Mouse (Mus musculus): ENCODE results near the gene Gm43951.
A peak's percentile ranks its signal among the peaks of the same experiment; 100 is the strongest.

Gene Gm43951

GRCm38 (mm10) chr11:72206341-72207203 lies at the start of gene Gm43951:
Gm43951 (minus strand) TSS chr11:72206840.
- DNase-seq (ENCODE audit: low spot score in 2 of 2) = no peak

- DNase-seq (ENCODE audit: low spot score in 2 of 2) = no peak
Observed at GRCm38 (mm10) chr11:72256441-72256840, 49.8 kb upstream of the Gm43951 start.

- no peak for DNase-seq (ENCODE audit: low spot score in 2 of 2)
Observed at GRCm38 (mm10) chr11:72255629-72256028, 49.0 kb upstream of the Gm43951 start.

- peak in 1 of 2 experiments; percentile 30 for DNase-seq (ENCODE audit: low spot score in 2 of 2)
Observed at GRCm38 (mm10) chr11:72245196-72245753, 38.6 kb upstream of the Gm43951 start.

GRCm38 (mm10) chr11:72240062-72240860 lies 33.6 kb upstream of the Gm43951 start:
- DNase-seq (ENCODE audit: low spot score in 2 of 2) = no peak

- DNase-seq (ENCODE audit: low spot score in 2 of 2) = peak in 1 of 2 experiments; percentile 64
Observed at GRCm38 (mm10) chr11:72234013-72234412, 27.4 kb upstream of the Gm43951 start.

GRCm38 (mm10) chr11:72232991-72233390 lies 26.4 kb upstream of the Gm43951 start:
- DNase-seq (ENCODE audit: low spot score in 2 of 2) = no peak

GRCm38 (mm10) chr11:72232068-72232467 lies 25.4 kb upstream of the Gm43951 start:
- DNase-seq (ENCODE audit: low spot score in 2 of 2) = no peak

GRCm38 (mm10) chr11:72228513-72228912 lies 21.9 kb upstream of the Gm43951 start:
- DNase-seq (ENCODE audit: low spot score in 2 of 2) = no peak

GRCm38 (mm10) chr11:72226901-72227300 lies 20.3 kb upstream of the Gm43951 start:
- no peak for DNase-seq (ENCODE audit: low spot score in 2 of 2)

- DNase-seq (ENCODE audit: low spot score in 2 of 2) = no peak
Observed at GRCm38 (mm10) chr11:72226020-72226791, 19.6 kb upstream of the Gm43951 start.

GRCm38 (mm10) chr11:72224865-72225264 lies 18.2 kb upstream of the Gm43951 start:
- peak in 1 of 2 experiments; percentile 88 for DNase-seq (ENCODE audit: low spot score in 2 of 2)

GRCm38 (mm10) chr11:72223414-72223813 lies 16.8 kb upstream of the Gm43951 start:
- no peak for DNase-seq (ENCODE audit: low spot score in 2 of 2)

GRCm38 (mm10) chr11:72221278-72221677 lies 14.6 kb upstream of the Gm43951 start:
- DNase-seq (ENCODE audit: low spot score in 2 of 2) = peak in 1 of 2 experiments; percentile 69

GRCm38 (mm10) chr11:72217116-72217515 lies 10.5 kb upstream of the Gm43951 start:
- DNase-seq (ENCODE audit: low spot score in 2 of 2) = no peak

- peak in 1 of 2 experiments; percentile 76 for DNase-seq (ENCODE audit: low spot score in 2 of 2)
Observed at GRCm38 (mm10) chr11:72215410-72215797, 8.8 kb upstream of the Gm43951 start, which contains the start of gene Med31. Med31 (minus strand) TSS chr11:72215592.

- peak; percentile 87 to 95 for DNase-seq (ENCODE audit: low spot score in 2 of 2)
Observed at GRCm38 (mm10) chr11:72214591-72215409, 8.2 kb upstream of the Gm43951 start.

- no peak for DNase-seq (ENCODE audit: low spot score in 2 of 2)
Observed at GRCm38 (mm10) chr11:72207834-72208377, 1.3 kb upstream of the Gm43951 start.

GRCm38 (mm10) chr11:72207204-72207833 lies 679 bp upstream of the Gm43951 start, which contains the start of the genes 4933427D14Rik and Txndc17:
4933427D14Rik (minus strand) TSS chr11:72207459.
Txndc17 (plus strand) TSS chr11:72207547.
- DNase-seq (ENCODE audit: low spot score in 2 of 2) = peak in 1 of 2 experiments; percentile 87

Data from left cerebral cortex, adult 9 months (tissue).